Mouse (Mus musculus) MEL (cell line): ENCODE results near the gene Apoa5. TPM values are rescaled to one million over a fixed set of nuclear protein-coding genes. Genes with fewer than 3 reads are reported as not detected.

Source experiments
- DNase-seq: peaks from one replicate; pipeline ENCODE4 v3.0.0; 2011; ENCODE audit warnings: low read depth, low spot score
- H3K27ac ChIP-seq: 2 replicates; pipeline ENCODE4 v1.5.1; 2012; ENCODE audit warnings: low read depth, mild to moderate bottlenecking, control low read depth, low read length, moderate library complexity; ENCODE audit not compliant: control insufficient read depth
- H3K27me3 ChIP-seq, 2 experiments: fragments of 150-350 bp in 1 of 2; sonication (generic) in 1 of 2; 2 replicates each; pipeline ENCODE4 v1.6.1; 2012; ENCODE audit warnings: low read length in 2 of 2, mild to moderate bottlenecking in 2 of 2, improper control_type of control experiment in 1 of 2, moderate library complexity in 1 of 2; ENCODE audit not compliant: insufficient read depth in 2 of 2, control insufficient read depth in 1 of 2
- H3K36me3 ChIP-seq, 2 experiments: 2 replicates each; pipeline ENCODE4 v1.6.1; 2012 to 2014; ENCODE audit warnings: low read length in 2 of 2, improper control_type of control experiment in 1 of 2, inconsistent platforms in 1 of 2, mild to moderate bottlenecking in 1 of 2; ENCODE audit not compliant: insufficient read depth in 2 of 2, control insufficient read depth in 1 of 2
- H3K4me1 ChIP-seq, 2 experiments: fragments of 150-350 bp in 1 of 2; sonication (generic) in 1 of 2; 2 replicates each; pipeline ENCODE4 v1.6.1; 2012; ENCODE audit warnings: low read length in 2 of 2, improper control_type of control experiment in 1 of 2, mild to moderate bottlenecking in 1 of 2; ENCODE audit not compliant: insufficient read depth in 2 of 2, control insufficient read depth in 1 of 2
- H3K4me3 ChIP-seq, 2 experiments: fragments of 150-350 bp in 1 of 2; sonication (generic) in 1 of 2; 2 replicates each; pipeline ENCODE4 v1.5.1; 2012; ENCODE audit warnings: low read depth in 2 of 2, low read length in 2 of 2, mild to moderate bottlenecking in 2 of 2, moderate library complexity in 2 of 2, control low read depth in 1 of 2, improper control_type of control experiment in 1 of 2; ENCODE audit not compliant: control insufficient read depth in 1 of 2, insufficient read depth in 1 of 2
- H3K79me2 ChIP-seq: 2 replicates; pipeline ENCODE4 v1.6.1; 2012; ENCODE audit warnings: mild to moderate bottlenecking, low read length, moderate library complexity; ENCODE audit not compliant: control insufficient read depth, poor library complexity, insufficient read depth
- H3K9ac ChIP-seq: 2 replicates; pipeline ENCODE4 v1.6.1; 2012; ENCODE audit warnings: low read depth, mild to moderate bottlenecking, control low read depth, low read length, moderate library complexity; ENCODE audit not compliant: control insufficient read depth, poor library complexity, severe bottlenecking
- H3K9me3 ChIP-seq: fragments of 150-350 bp; sonication (generic); replicated peaks from 2 replicates; pipeline ENCODE4 v1.6.1; 2012; ENCODE audit warnings: mild to moderate bottlenecking, low read length, improper control_type of control experiment, moderate library complexity; ENCODE audit not compliant: insufficient read depth
- BHLHE40 ChIP-seq: IDR thresholded peaks from 2 replicates; pipeline ENCODE4 v1.6.1; 2012; ENCODE audit warnings: low read depth, mild to moderate bottlenecking, inconsistent platforms, low read length, improper control_type of control experiment, borderline replicate concordance
- CTCF ChIP-seq, 3 experiments: IDR thresholded peaks in 2 of 3; conservative IDR thresholded peaks in 1 of 3; 2 replicates each; pipeline ENCODE4 v1.5.1; 2011 to 2012; ENCODE audit warnings: low read length in 3 of 3, low read depth in 2 of 3, mild to moderate bottlenecking in 2 of 3, improper control_type of control experiment in 1 of 3, inconsistent platforms in 1 of 3, mixed read lengths in 1 of 3, moderate library complexity in 1 of 3; ENCODE audit not compliant: control insufficient read depth in 1 of 3, insufficient read depth in 1 of 3, poor library complexity in 1 of 3, severe bottlenecking in 1 of 3
- ELF1 ChIP-seq: IDR thresholded peaks from 2 replicates; pipeline ENCODE4 v1.6.1; 2014; ENCODE audit warnings: low read depth, mild to moderate bottlenecking, inconsistent platforms, low read length, improper control_type of control experiment, moderate library complexity
- ETS1 ChIP-seq: IDR thresholded peaks from 2 replicates; pipeline ENCODE4 v1.6.1; 2012; ENCODE audit warnings: low read depth, mild to moderate bottlenecking, inconsistent platforms, low read length, improper control_type of control experiment, moderate library complexity
- GABPA ChIP-seq: IDR thresholded peaks from 2 replicates; pipeline ENCODE4 v1.6.1; 2012; ENCODE audit warnings: low read depth, mild to moderate bottlenecking, inconsistent platforms, low read length, improper control_type of control experiment, moderate library complexity
- JUND ChIP-seq: IDR thresholded peaks from 2 replicates; pipeline ENCODE4 v1.6.1; 2011; ENCODE audit warnings: low read depth, mild to moderate bottlenecking, improper control_type of control experiment, low read length
- KAT2A ChIP-seq: conservative IDR thresholded peaks from 2 replicates; pipeline ENCODE4 v1.6.1; 2012; ENCODE audit warnings: low read depth, low read length, improper control_type of control experiment, inconsistent platforms
- MAFK ChIP-seq: IDR thresholded peaks from 2 replicates; pipeline ENCODE4 v1.6.1; 2011; ENCODE audit warnings: low read depth, mild to moderate bottlenecking, low read length, improper control_type of control experiment, borderline replicate concordance
- MAX ChIP-seq: IDR thresholded peaks from 2 replicates; pipeline ENCODE4 v1.6.1; 2011; ENCODE audit warnings: low read length, improper control_type of control experiment
- MYB ChIP-seq: IDR thresholded peaks from 2 replicates; pipeline ENCODE4 v1.6.1; 2011; ENCODE audit warnings: mild to moderate bottlenecking, low read depth, low read length, improper control_type of control experiment
- MYC ChIP-seq: IDR thresholded peaks from 2 replicates; pipeline ENCODE4 v1.6.1; 2011; ENCODE audit warnings: low read depth, mild to moderate bottlenecking, low read length, improper control_type of control experiment, moderate library complexity
- NELFE ChIP-seq: IDR thresholded peaks from 2 replicates; pipeline ENCODE4 v1.6.1; 2011; ENCODE audit warnings: low read depth, low read length, improper control_type of control experiment
- NRF1 ChIP-seq: IDR thresholded peaks from 2 replicates; pipeline ENCODE4 v1.6.1; 2014; ENCODE audit warnings: low read depth, mild to moderate bottlenecking, inconsistent platforms, low read length, improper control_type of control experiment, moderate library complexity; ENCODE audit not compliant: poor library complexity, insufficient read depth, severe bottlenecking
- POLR2A ChIP-seq, 2 experiments: IDR thresholded peaks; 2 replicates each; pipeline ENCODE4 v1.6.1; 2011 to 2012; ENCODE audit warnings: low read length in 2 of 2, mild to moderate bottlenecking in 2 of 2, control low read depth in 1 of 2, improper control_type of control experiment in 1 of 2, low read depth in 1 of 2, moderate library complexity in 1 of 2; ENCODE audit not compliant: control insufficient read depth in 1 of 2, insufficient read depth in 1 of 2, poor library complexity in 1 of 2
- POLR2AphosphoS2 ChIP-seq: IDR thresholded peaks from 2 replicates; pipeline ENCODE4 v1.6.1; 2011; ENCODE audit warnings: low read length, improper control_type of control experiment
- RAD21 ChIP-seq: IDR thresholded peaks from 2 replicates; pipeline ENCODE4 v1.6.1; 2011; ENCODE audit warnings: mild to moderate bottlenecking, low read depth, low read length, improper control_type of control experiment
- RCOR1 ChIP-seq: IDR thresholded peaks from 2 replicates; pipeline ENCODE4 v1.6.1; 2012; ENCODE audit warnings: low read depth, mild to moderate bottlenecking, inconsistent platforms, low read length, improper control_type of control experiment
- SIN3A ChIP-seq: IDR thresholded peaks from 2 replicates; pipeline ENCODE4 v1.6.1; 2012; ENCODE audit warnings: low read length, improper control_type of control experiment, inconsistent platforms
- TAL1 ChIP-seq: IDR thresholded peaks from 2 replicates; pipeline ENCODE4 v1.6.1; 2012; ENCODE audit warnings: mild to moderate bottlenecking, inconsistent platforms, low read length, moderate library complexity, mixed read lengths
- TBP ChIP-seq: IDR thresholded peaks from 2 replicates; pipeline ENCODE4 v1.8.0; 2011; ENCODE audit warnings: low read depth, low read length, improper control_type of control experiment
- TCF12 ChIP-seq: IDR thresholded peaks from 2 replicates; pipeline ENCODE4 v1.6.1; 2014; ENCODE audit warnings: low read depth, mild to moderate bottlenecking, inconsistent platforms, low read length, improper control_type of control experiment, moderate library complexity
- UBTF ChIP-seq: IDR thresholded peaks from 2 replicates; pipeline ENCODE4 v1.6.1; 2012; ENCODE audit warnings: low read depth, mild to moderate bottlenecking, inconsistent platforms, low read length, improper control_type of control experiment, moderate library complexity, borderline replicate concordance; ENCODE audit not compliant: insufficient read depth
- USF1 ChIP-seq: IDR thresholded peaks from 2 replicates; pipeline ENCODE4 v1.6.1; 2014; ENCODE audit warnings: low read depth, mild to moderate bottlenecking, inconsistent platforms, low read length, improper control_type of control experiment, moderate library complexity
- USF2 ChIP-seq, 2 experiments: IDR thresholded peaks; 2 replicates each; pipeline ENCODE4 v1.6.1; 2011 to 2012; ENCODE audit warnings: improper control_type of control experiment in 2 of 2, low read length in 2 of 2, borderline replicate concordance in 1 of 2, inconsistent platforms in 1 of 2, low read depth in 1 of 2, mild to moderate bottlenecking in 1 of 2; ENCODE audit not compliant: insufficient read depth in 1 of 2
- ZKSCAN1 ChIP-seq: IDR thresholded peaks from 2 replicates; pipeline ENCODE4 v1.6.1; 2012; ENCODE audit warnings: low read depth, mild to moderate bottlenecking, inconsistent platforms, low read length, improper control_type of control experiment, moderate library complexity
- ZNF384 ChIP-seq: IDR thresholded peaks from 2 replicates; pipeline ENCODE4 v1.6.1; 2012; ENCODE audit warnings: low read depth, mild to moderate bottlenecking, inconsistent platforms, low read length, improper control_type of control experiment
- polyA plus RNA-seq, 2 experiments: library from polyadenylated mRNA; stranded (reverse) in 1 of 2; unstranded in 1 of 2; fragments of >175 nt in 1 of 2; fragments of >200 nt in 1 of 2; gene quantifications; 2 replicates each; pipeline versions ENCODE4 v1.2.1 to v1.2.4; 2012; ENCODE audit warnings: low replicate concordance in 2 of 2, low read depth in 1 of 2; ENCODE audit not compliant: insufficient read length in 2 of 2, insufficient read depth in 1 of 2, missing spikeins in 1 of 2
- total RNA-seq: library from RNA; depleted of rRNA; stranded (reverse); fragments of 300-350 nt; gene quantifications from 2 replicates; pipeline ENCODE4 v1.2.3, GENCODE M21; 2012

Gene Apoa5
- total and polyA plus RNA-seq, 3 experiments, result 0.04 TPM; not detected in 2

GRCm38 (mm10) chr9:46269125-46269524 lies 692 bp downstream of the Apoa5 start:
- no peak for TF ChIP-seq MAFK
- no peak for TF ChIP-seq USF1
- no peak for TF ChIP-seq NRF1
- no peak for TF ChIP-seq BHLHE40
- no peak for TF ChIP-seq USF2 (IDR thresholded peaks at IDR 0.05; ENCODE audit: borderline replicate concordance in 1 of 2, insufficient read depth in 1 of 2, low read depth in 1 of 2, low read length in 2 of 2)
- no peak for TF ChIP-seq GABPA
- TF ChIP-seq ETS1, result no peak
- TF ChIP-seq TAL1, result no peak
- no peak for TF ChIP-seq KAT2A
- TF ChIP-seq POLR2A (IDR thresholded peaks at IDR 0.05; ENCODE audit: control insufficient read depth in 1 of 2, insufficient read depth in 1 of 2, low read depth in 1 of 2, low read length in 2 of 2, poor library complexity in 1 of 2), result no peak
- no peak for TF ChIP-seq ZKSCAN1
- TF ChIP-seq ELF1, result no peak
- no peak for TF ChIP-seq RAD21
- TF ChIP-seq CTCF (IDR thresholded peaks at IDR 0.05 in 2 of 3, conservative IDR thresholded peaks at IDR 0.05 in 1 of 3; ENCODE audit: control insufficient read depth in 1 of 3, insufficient read depth in 1 of 3, low read depth in 2 of 3, low read length in 3 of 3, poor library complexity in 1 of 3, severe bottlenecking in 1 of 3), result no peak
- no peak for TF ChIP-seq RCOR1
- no peak for TF ChIP-seq SIN3A
- TF ChIP-seq ZNF384, result no peak
- no peaks in the 10 kb centered on the region for H3K9me3 ChIP-seq
- no peaks in the 10 kb centered on the region for H3K27me3 ChIP-seq
- DNase-seq, result no peak
- peaks cover 3 to 6% of the 10 kb centered on the region in 2 experiments; a peak in 3 of 4 replicates for H3K4me1 ChIP-seq
- no peak overlapping the region for H3K4me3 ChIP-seq
- H3K79me2 ChIP-seq, result peaks cover 12% of the 10 kb centered on the region
- H3K36me3 ChIP-seq, result peaks cover 0 to 9% of the 10 kb centered on the region in 2 experiments; a peak in 2 of 4 replicates
- H3K9ac ChIP-seq, result no peak overlapping the region
- no peak overlapping the region for H3K27ac ChIP-seq

- Histone ChIP-seq H3K27ac (no peak overlapping the region), H3K9ac (no peak overlapping the region), H3K4me3 (no peak overlapping the region)
- no peak for DNase-seq
- no peak for TF ChIP-seq MAX
- TF ChIP-seq NELFE, result no peak
- TF ChIP-seq MYC, result no peak
- TF ChIP-seq TCF12, result no peak
- no peak for TF ChIP-seq UBTF
- no peak for TF ChIP-seq MYB
- no peak for TF ChIP-seq USF1
- TF ChIP-seq TAL1, result no peak
- no peak for TF ChIP-seq ELF1
- TF ChIP-seq ZNF384, result no peak
- TF ChIP-seq TBP, result no peak
- TF ChIP-seq RCOR1, result no peak
- no peak for TF ChIP-seq JUND
- TF ChIP-seq SIN3A, result no peak
- no peak for TF ChIP-seq POLR2AphosphoS2
- TF ChIP-seq, all 39 proteins: peak for 0
- peaks cover 24% of the 10 kb centered on the region for H3K79me2 ChIP-seq
- peaks cover 10 to 19% of the 10 kb centered on the region in 2 experiments for H3K36me3 ChIP-seq
- H3K9me3 ChIP-seq, result no peaks in the 10 kb centered on the region
- H3K4me1 ChIP-seq, result peaks cover 5 to 14% of the 10 kb centered on the region in 2 experiments; a peak in 3 of 4 replicates
- H3K27me3 ChIP-seq, result no peaks in the 10 kb centered on the region
Measured at GRCm38 (mm10) chr9:46270782-46271181, 2.3 kb downstream of the Apoa5 start.
